In the genomic region with DNA sequence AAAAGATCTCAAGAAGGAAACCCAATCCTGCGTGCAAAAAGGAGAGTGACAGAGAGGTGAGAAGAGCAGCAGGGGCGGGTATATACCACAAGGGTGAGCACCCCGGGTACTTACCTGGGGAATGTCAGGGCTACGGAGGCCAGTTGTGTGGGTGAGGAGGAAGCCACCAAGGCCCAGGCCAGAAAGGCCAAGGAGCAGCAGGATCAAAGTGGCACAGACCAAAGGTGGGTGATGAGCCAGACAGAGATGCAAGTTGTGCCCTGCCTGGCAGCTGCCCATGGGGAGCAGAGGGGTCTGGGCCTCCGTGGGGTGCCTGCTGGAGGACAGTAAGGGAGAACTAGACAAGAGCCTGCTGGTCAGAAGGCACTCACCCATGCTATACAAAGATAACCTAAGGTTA, we compare ENCODE assay signal across 8 mouse cellular contexts. TPM values are rescaled to one million over a fixed set of nuclear protein-coding genes. Genes with fewer than 3 reads are reported as not detected.
DNase-seq lines count a peak whose midpoint lies in the region; ATAC-seq and TF ChIP-seq lines count a peak whose summit lies in the region.

No protein-coding gene starts in this region.

- 80% methylated on average over 5 of the region's 5 CpGs for WGBS in thymus, adult 2 months
- WGBS in liver, embryonic 11.5 days: 78% methylated on average over 5 of the region's 5 CpGs

- intact Hi-C loops in heart, postnatal 14 days (cut with DNase I): loop anchor here (5.0 kb wide), 2 partner anchors 35 kb away; a partner anchor contains a TSS

- no peaks in the 10 kb centered on the region for H3K9me3 ChIP-seq in liver, embryonic 11.5 days (ENCODE audit: control insufficient read depth, low read length)

- peak; percentile 94 for DNase-seq in heart, adult 11 months
- DNase-seq in heart, postnatal 14 days: no peak
- no peak for DNase-seq in thymus, adult 2 months
- no peak for DNase-seq in thymus, postnatal 10 days (ENCODE audit: low spot score in 2 of 2)
- no peak for DNase-seq in liver, embryonic 11.5 days (ENCODE audit: low spot score)
- peak; percentile 47 for DNase-seq in testis, postnatal 10 days (ENCODE audit: low spot score)
- no peak for DNase-seq in left cerebral cortex, adult 11 months (ENCODE audit: low spot score)
- DNase-seq in urinary bladder, postnatal 36 days (ENCODE audit: low spot score in 2 of 2): no peak

- peaks cover 14% of the 10 kb centered on the region for H3K4me1 ChIP-seq in thymus, adult 2 months (replicated peaks; ENCODE audit: control insufficient read depth, insufficient read depth, low read length)
- peaks cover 7% of the 10 kb centered on the region; the same call in 1 of the 2 replicates for H3K4me1 ChIP-seq in liver, embryonic 11.5 days (replicated peaks; ENCODE audit: control insufficient read depth, insufficient read depth, low read length)

- H3K4me2 ChIP-seq in liver, embryonic 11.5 days: peak overlapping the region; percentile 80

- H3K9ac ChIP-seq in liver, embryonic 11.5 days (ENCODE audit: low read depth, low read length): peak overlapping the region; percentile 36; the same call in 1 of the 2 replicates

- TF ChIP-seq CTCF in thymus, adult 2 months (IDR thresholded peaks at IDR 0.05; ENCODE audit: borderline replicate concordance, control insufficient read depth, extremely low read depth, insufficient read depth, low read length, poor library complexity): no peak

- H3K27ac ChIP-seq in thymus, adult 2 months (ENCODE audit: control insufficient read depth, insufficient read depth, low read length): peak overlapping the region; percentile 28; the same call in 1 of the 2 replicates
- peak overlapping the region; percentile 35; the same call in 1 of the 2 replicates for H3K27ac ChIP-seq in liver, embryonic 11.5 days (ENCODE audit: low read depth, low read length)

- ATAC-seq in liver, embryonic 11.5 days (replicated peaks; ENCODE audit: low FRiP score): no peak

- TF ChIP-seq POLR2A in thymus, adult 2 months (IDR thresholded peaks at IDR 0.05; ENCODE audit: control insufficient read depth, extremely low read depth, insufficient read depth, low read length, poor library complexity): no peak

- H3K27me3 ChIP-seq in thymus, adult 2 months (ENCODE audit: control insufficient read depth, insufficient read depth, low read length): no peaks in the 10 kb centered on the region
- no peaks in the 10 kb centered on the region for H3K27me3 ChIP-seq in liver, embryonic 11.5 days (replicated peaks; ENCODE audit: control insufficient read depth, insufficient read depth, low read length)

- no peaks in the 10 kb centered on the region for H3K36me3 ChIP-seq in thymus, adult 2 months (ENCODE audit: control insufficient read depth, insufficient read depth, low read length)
- H3K36me3 ChIP-seq in liver, embryonic 11.5 days (ENCODE audit: control insufficient read depth, insufficient read depth, low read length): no peaks in the 10 kb centered on the region

- no peak overlapping the region for H3K4me3 ChIP-seq in thymus, adult 2 months (ENCODE audit: control insufficient read depth, insufficient read depth, low read length)
- H3K4me3 ChIP-seq in liver, embryonic 11.5 days (ENCODE audit: low read depth, low read length): no peak overlapping the region

RNA-seq across cellular contexts. Expression of a gene that starts 12.4 kb away (rescaled TPM):
- 10 to 100 TPM; 61.4 to 61.7 TPM for total RNA-seq in heart, postnatal 14 days (2021)
- polyA plus RNA-seq in thymus, adult 2 months (2012; rRNA removed): 182 and 198 TPM in 2 replicates
- polyA plus RNA-seq in liver, embryonic 11.5 days (2014; fragmentation: Nextera tagmentation; extraction: Ambion mirVana): 23.0 and 24.0 TPM in 2 replicates

RNA-seq across cellular contexts. Expression of a gene that starts 25.8 kb away (rescaled TPM):
- total RNA-seq in heart, postnatal 14 days (2021): 10 to 100 TPM; 10.9 to 13.0 TPM
- 87.7 and 94.7 TPM in 2 replicates for polyA plus RNA-seq in thymus, adult 2 months (2012; rRNA removed)
- 23.2 and 23.9 TPM in 2 replicates for polyA plus RNA-seq in liver, embryonic 11.5 days (2014; fragmentation: Nextera tagmentation; extraction: Ambion mirVana)

RNA-seq across cellular contexts. Expression of a gene that starts 31.8 kb away (rescaled TPM):
- 1 to 10 TPM; 6.9 to 7.6 TPM for total RNA-seq in heart, postnatal 14 days (2021)
- polyA plus RNA-seq in thymus, adult 2 months (2012; rRNA removed): 38.8 and 42.4 TPM in 2 replicates
- 15.7 and 16.5 TPM in 2 replicates for polyA plus RNA-seq in liver, embryonic 11.5 days (2014; fragmentation: Nextera tagmentation; extraction: Ambion mirVana)

RNA-seq across cellular contexts. Expression of a gene that starts 34.7 kb away (rescaled TPM):
- total RNA-seq in heart, postnatal 14 days (2021): 10 to 100 TPM; 21.2 to 21.4 TPM
- 120 and 122 TPM in 2 replicates for polyA plus RNA-seq in thymus, adult 2 months (2012; rRNA removed)
- 124 and 130 TPM in 2 replicates for polyA plus RNA-seq in liver, embryonic 11.5 days (2014; fragmentation: Nextera tagmentation; extraction: Ambion mirVana)

RNA-seq across cellular contexts. Expression of a gene that starts 35.1 kb away (rescaled TPM):
- 1 to 10 TPM; 5.4 to 7.4 TPM for total RNA-seq in heart, postnatal 14 days (2021)
- 18.7 and 24.6 TPM in 2 replicates for polyA plus RNA-seq in thymus, adult 2 months (2012; rRNA removed)
- polyA plus RNA-seq in liver, embryonic 11.5 days (2014; fragmentation: Nextera tagmentation; extraction: Ambion mirVana): 17.3 and 24.6 TPM in 2 replicates

Comparison
In these comparisons a context has a peak if more than half of its experiments do, and no peak if none do; other contexts are left out.
1. DNase-seq: peak in heart, adult 11 months (single experiment) and testis, postnatal 10 days (single experiment); none in heart, postnatal 14 days (0 of 2), thymus, adult 2 months (single experiment), thymus, postnatal 10 days (0 of 2), liver, embryonic 11.5 days (single experiment), left cerebral cortex, adult 11 months (single experiment) and urinary bladder, postnatal 36 days (0 of 2).